Mouse (Mus musculus) liver, embryonic 13.5 days (tissue): ENCODE measurements around the gene Acvr1b. TPM values are rescaled to one million over a fixed set of nuclear protein-coding genes. Genes with fewer than 3 reads are reported as not detected.
A peak's percentile ranks its signal among the peaks of the same experiment; 100 is the strongest.

Source experiments
- ATAC-seq: fragments of 200-750 bp; cut with Nextera tagmentation; 2 replicates; pipeline ENCODE4 v1.8.0; 2017; ENCODE audit warnings: low read depth, mild to moderate bottlenecking, moderate number of reproducible peaks, moderate library complexity
- DNase-seq: peaks from one replicate; pipeline ENCODE4 v3.0.0; 2022
- H3K27ac ChIP-seq: fragments of 300-500 bp; sonication (generic); 2 replicates; pipeline ENCODE4 v1.5.1; 2015; ENCODE audit warnings: moderate library complexity, mild to moderate bottlenecking, inconsistent platforms
- H3K27me3 ChIP-seq: fragments of 300-500 bp; sonication (generic); 2 replicates; pipeline ENCODE4 v1.6.1; 2015; ENCODE audit warnings: mild to moderate bottlenecking, inconsistent platforms
- H3K36me3 ChIP-seq: fragments of 300-500 bp; sonication (generic); 2 replicates; pipeline ENCODE4 v1.6.1; 2015; ENCODE audit warnings: mild to moderate bottlenecking, inconsistent platforms
- H3K4me1 ChIP-seq: fragments of 300-500 bp; sonication (generic); replicated peaks from 2 replicates; pipeline ENCODE4 v1.6.1; 2015; ENCODE audit warnings: inconsistent platforms
- H3K4me2 ChIP-seq: fragments of 300-500 bp; sonication (generic); 2 replicates; pipeline ENCODE4 v1.6.1; 2015; ENCODE audit warnings: inconsistent platforms, mild to moderate bottlenecking, moderate library complexity
- H3K4me3 ChIP-seq: fragments of 300-500 bp; sonication (generic); replicated peaks from 2 replicates; pipeline ENCODE4 v1.5.1; 2015; ENCODE audit warnings: mild to moderate bottlenecking, inconsistent platforms
- H3K9ac ChIP-seq: fragments of 300-500 bp; sonication (generic); 2 replicates; pipeline ENCODE4 v1.6.1; 2015; ENCODE audit warnings: mild to moderate bottlenecking, inconsistent platforms
- H3K9me3 ChIP-seq: fragments of 300-500 bp; sonication (generic); replicated peaks from 2 replicates; pipeline ENCODE4 v1.6.1; 2016; ENCODE audit warnings: inconsistent platforms
- WGBS: fragments of 180-500 bp; shearing (Covaris S2); methylation state at CpG from one replicate; pipeline ENCODE4 v1.1.7; 2015; ENCODE audit not compliant: insufficient replicate concordance; 5-methylcytosine and 5-hydroxymethylcytosine counted together
- polyA plus RNA-seq: library from polyadenylated mRNA; unstranded; fragments of >200 nt; fragmentation: Nextera tagmentation; extraction: Ambion mirVana; gene quantifications from 2 replicates; pipeline ENCODE4 v1.2.1, GENCODE M21; 2015

Gene Acvr1b
- polyA plus RNA-seq, 1 experiment from 2014 or later: 1.0 TPM

- Histone ChIP-seq H3K4me2 (no peak overlapping the region), H3K9me3 (no peaks in the 10 kb centered on the region), H3K27me3 (no peaks in the 10 kb centered on the region), H3K36me3 (peaks cover 45% of the 10 kb centered on the region), H3K9ac (no peak overlapping the region), H3K27ac (no peak overlapping the region), H3K4me1 (peaks cover 5% of the 10 kb centered on the region), H3K4me3 (no peak overlapping the region)
- no peak for DNase-seq
- 85% methylated on average over 9 of the region's 9 CpGs for WGBS
- ATAC-seq: no peak
These were observed 27.0 kb downstream of the Acvr1b start for GRCm38 (mm10) chr15:101200777-101201295.

- H3K4me3 ChIP-seq: no peak overlapping the region
- H3K9ac ChIP-seq: no peak overlapping the region
- peaks cover 39% of the 10 kb centered on the region for H3K36me3 ChIP-seq
- no peaks in the 10 kb centered on the region for H3K9me3 ChIP-seq
- 77% methylated on average over 3 of the region's 3 CpGs for WGBS
- H3K4me1 ChIP-seq: no peaks in the 10 kb centered on the region; the same call in 1 of the 2 replicates
- H3K4me2 ChIP-seq: no peak overlapping the region
- no peak overlapping the region for H3K27ac ChIP-seq
- no peak for ATAC-seq
- no peak for DNase-seq
- no peaks in the 10 kb centered on the region for H3K27me3 ChIP-seq
These were observed 27.5 kb downstream of the Acvr1b start for GRCm38 (mm10) chr15:101201414-101201813.

- no peak overlapping the region for H3K4me2 ChIP-seq
- H3K4me1 ChIP-seq: no peaks in the 10 kb centered on the region; the same call in 1 of the 2 replicates
- H3K36me3 ChIP-seq: peaks cover 39% of the 10 kb centered on the region
- no peak overlapping the region for H3K9ac ChIP-seq
- ATAC-seq (no peak), DNase-seq (no peak)
- WGBS: 66% methylated on average over 4 of the region's 4 CpGs
- H3K9me3 ChIP-seq: no peaks in the 10 kb centered on the region
- H3K27me3 ChIP-seq: no peaks in the 10 kb centered on the region
- H3K27ac ChIP-seq: no peak overlapping the region
- no peak overlapping the region for H3K4me3 ChIP-seq
These were observed 29.8 kb downstream of the Acvr1b start for GRCm38 (mm10) chr15:101203673-101204072.

GRCm38 (mm10) chr15:101204781-101205180 is 30.9 kb downstream of the Acvr1b start:
- no peak overlapping the region for H3K4me3 ChIP-seq

GRCm38 (mm10) chr15:101210228-101210627 is 36.4 kb downstream of the Acvr1b start:
- no peak overlapping the region for H3K27ac ChIP-seq
- H3K4me2 ChIP-seq: no peak overlapping the region
- no peaks in the 10 kb centered on the region for H3K27me3 ChIP-seq
- H3K36me3 ChIP-seq: peaks cover 18% of the 10 kb centered on the region
- WGBS: 56% methylated on average over 6 of the region's 6 CpGs
- H3K4me3 ChIP-seq: no peak overlapping the region
- H3K9me3 ChIP-seq: no peaks in the 10 kb centered on the region
- no peak overlapping the region for H3K9ac ChIP-seq
- H3K4me1 ChIP-seq: no peaks in the 10 kb centered on the region
- no peak for ATAC-seq
- no peak for DNase-seq

More at GRCm38 (mm10) chr15:101204781-101205180, 30.9 kb downstream of the Acvr1b start:
- Histone ChIP-seq H3K9ac (no peak overlapping the region), H3K4me1 (no peaks in the 10 kb centered on the region; the same call in 1 of the 2 replicates), H3K4me2 (no peak overlapping the region), H3K9me3 (no peaks in the 10 kb centered on the region), H3K36me3 (peaks cover 41% of the 10 kb centered on the region), H3K27me3 (no peaks in the 10 kb centered on the region), H3K27ac (no peak overlapping the region)
- DNase-seq: no peak
- 74% methylated on average over 7 of the region's 7 CpGs for WGBS
- no peak for ATAC-seq

- Histone ChIP-seq H3K27ac (no peak overlapping the region), H3K4me3 (no peak overlapping the region), H3K4me2 (no peak overlapping the region), H3K4me1 (no peaks in the 10 kb centered on the region), H3K9me3 (no peaks in the 10 kb centered on the region), H3K36me3 (peaks cover 18% of the 10 kb centered on the region), H3K27me3 (no peaks in the 10 kb centered on the region), H3K9ac (no peak overlapping the region)
- DNase-seq (no peak), ATAC-seq (0 out of 2 replicates have a peak, but pooled peaks have one; percentile 15)
- 81% methylated on average over 14 of the region's 14 CpGs for whole genome bisulfite sequencing
These were observed 37.2 kb downstream of the Acvr1b start for GRCm38 (mm10) chr15:101210998-101211613.

- H3K4me3 ChIP-seq: no peak overlapping the region
- H3K27ac ChIP-seq: no peak overlapping the region
- H3K4me2 ChIP-seq: no peak overlapping the region
- no peaks in the 10 kb centered on the region for H3K27me3 ChIP-seq
- no peaks in the 10 kb centered on the region for H3K9me3 ChIP-seq
- WGBS: 72% methylated on average over 14 of the region's 14 CpGs
- DNase-seq (no peak), ATAC-seq (no peak)
- peaks cover 18% of the 10 kb centered on the region for H3K36me3 ChIP-seq
- H3K4me1 ChIP-seq: no peaks in the 10 kb centered on the region
- no peak overlapping the region for H3K9ac ChIP-seq
These were observed 38.6 kb downstream of the Acvr1b start for GRCm38 (mm10) chr15:101212435-101212834.

GRCm38 (mm10) chr15:101215136-101215535 is 41.3 kb downstream of the Acvr1b start:
- Histone ChIP-seq H3K4me1 (no peaks in the 10 kb centered on the region), H3K36me3 (peaks cover 14% of the 10 kb centered on the region), H3K4me3 (no peak overlapping the region), H3K4me2 (no peak overlapping the region), H3K27me3 (no peaks in the 10 kb centered on the region), H3K27ac (no peak overlapping the region), H3K9ac (no peak overlapping the region), H3K9me3 (no peaks in the 10 kb centered on the region)
- ATAC-seq (no peak), DNase-seq (no peak)
- 55% methylated on average over 2 of the region's 2 CpGs for WGBS

GRCm38 (mm10) chr15:101216036-101216435 is 42.2 kb downstream of the Acvr1b start:
- Histone ChIP-seq H3K4me1 (no peaks in the 10 kb centered on the region), H3K4me3 (no peak overlapping the region), H3K27me3 (no peaks in the 10 kb centered on the region), H3K4me2 (no peak overlapping the region), H3K9ac (no peak overlapping the region), H3K9me3 (no peaks in the 10 kb centered on the region), H3K27ac (no peak overlapping the region), H3K36me3 (peaks cover 7% of the 10 kb centered on the region)
- WGBS: 61% methylated on average over 4 of the region's 4 CpGs
- no peak for ATAC-seq
- DNase-seq: no peak

GRCm38 (mm10) chr15:101220905-101221297 is 47.0 kb downstream of the Acvr1b start:
- ATAC-seq: no peak
- WGBS: 33% methylated on average over 8 of the region's 8 CpGs
- H3K27ac ChIP-seq: no peak overlapping the region
- peaks cover 22% of the 10 kb centered on the region for H3K4me1 ChIP-seq
- no peak overlapping the region for H3K4me3 ChIP-seq
- no peak overlapping the region for H3K9ac ChIP-seq
- no peak for DNase-seq
- H3K36me3 ChIP-seq: no peaks in the 10 kb centered on the region
- H3K9me3 ChIP-seq: no peaks in the 10 kb centered on the region
- no peak overlapping the region for H3K4me2 ChIP-seq
- peaks cover 48% of the 10 kb centered on the region for H3K27me3 ChIP-seq

- ATAC-seq: peak; percentile 40; the same call in 1 of the 2 replicates
- no peak overlapping the region for H3K27ac ChIP-seq
- no peak overlapping the region for H3K9ac ChIP-seq
These were observed 47.6 kb downstream of the Acvr1b start for GRCm38 (mm10) chr15:101221298-101222104.

More at GRCm38 (mm10) chr15:101221298-101222104, 47.6 kb downstream of the Acvr1b start:
- Histone ChIP-seq H3K36me3 (no peaks in the 10 kb centered on the region), H3K4me2 (peak overlapping the region; percentile 45), H3K27me3 (peaks cover 54% of the 10 kb centered on the region), H3K9me3 (no peaks in the 10 kb centered on the region), H3K4me1 (peaks cover 22% of the 10 kb centered on the region), H3K4me3 (peak overlapping the region; percentile 21)
- peak; percentile 57 for DNase-seq
- 8% methylated on average over 14 of the region's 14 CpGs for WGBS
